Mouse (Mus musculus) lung, postnatal 0 days (tissue): ENCODE data around the gene Gpsm3.

Experiments
- CTCF ChIP-seq: IDR thresholded peaks from 2 replicates; pipeline ENCODE4 v1.5.1; 2016; ENCODE audit warnings: antibody characterized with exemption, mild to moderate bottlenecking
- EP300 ChIP-seq: IDR thresholded peaks from 2 replicates; pipeline ENCODE4 v1.6.1; 2016; ENCODE audit warnings: antibody characterized with exemption, mild to moderate bottlenecking, control low read depth

GRCm38 (mm10) chr17:34567311-34567710, 22.3 kb upstream of the Gpsm3 start:
- TF ChIP-seq CTCF (no peak), EP300 (no peak)
